In genomic region chr1:65535674-65536073, GRCm38 (mm10) we compare ENCODE assay signal across 22 mouse cellular contexts.
DNase-seq lines count a peak whose midpoint lies in the region; ATAC-seq lines count a peak whose summit lies in the region.
"Had no signal": no experiment of that assay in that cellular context is flagged by ENCODE, and none has a peak within 500 bp of the region (broad histone marks: within the 10 kb centered on the region; RNA-seq: fewer than 3 reads in every experiment).

No protein-coding gene starts in this region.

- no peak overlapping the region for H3K27ac ChIP-seq in limb, embryonic 11.5 days (replicated peaks; ENCODE audit: low read depth, low read length)
- no peak overlapping the region for H3K27ac ChIP-seq in limb, embryonic 10.5 days
- no peak overlapping the region for H3K27ac ChIP-seq in embryonic facial prominence, embryonic 10.5 days (replicated peaks)
- H3K27ac ChIP-seq: forebrain, embryonic 10.5 days; neural tube, embryonic 15.5 days had no signal

- DNase-seq in heart, adult 11 months, result peak; percentile 22
- DNase-seq in heart, adult 9 months (ENCODE audit: low spot score in 2 of 2), result no peak
- peak; percentile 29 for DNase-seq in limb, embryonic 11.5 days (ENCODE audit: low spot score)
- DNase-seq in limb, embryonic 10.5 days (ENCODE audit: low spot score), result no peak
- DNase-seq in R1 (ENCODE audit: low read depth, low spot score), result peak; percentile 41
- DNase-seq in embryonic facial prominence, embryonic 10.5 days (ENCODE audit: low spot score), result peak; percentile 44
- no peak for DNase-seq in frontal cortex, postnatal 25 days (ENCODE audit: low spot score in 2 of 2)
- DNase-seq: adrenal gland, adult 2 months; cerebellum, postnatal 36 days; gastrocnemius, postnatal 10 days; heart, adult 18-20 months; heart, postnatal 36 days; kidney, adult 2 months; liver; right cerebral cortex, postnatal 14 days; spleen, adult 18-20 months; thymus, postnatal 36 days had no signal

- H3K27me3 ChIP-seq in limb, embryonic 11.5 days (ENCODE audit: control insufficient read depth, insufficient read depth, low read length), result no peaks in the 10 kb centered on the region
- H3K27me3 ChIP-seq in limb, embryonic 10.5 days (ENCODE audit: low read depth, poor library complexity, severe bottlenecking), result no peaks in the 10 kb centered on the region
- H3K27me3 ChIP-seq in embryonic facial prominence, embryonic 10.5 days (replicated peaks; ENCODE audit: low read depth, poor library complexity, severe bottlenecking), result no peaks in the 10 kb centered on the region
- H3K27me3 ChIP-seq: CH12.LX; neural tube, embryonic 15.5 days had no signal

- H3K9ac ChIP-seq in limb, embryonic 11.5 days (ENCODE audit: low read length), result no peak overlapping the region
- H3K9ac ChIP-seq: neural tube, embryonic 15.5 days had no signal

- ATAC-seq in limb, embryonic 11.5 days (ENCODE audit: insufficient number of reproducible peaks, low FRiP score, low TSS enrichment, low read depth), result 0 out of 2 replicates have a peak, but pooled peaks have one; percentile 35
- ATAC-seq in megakaryocyte-erythroid progenitor cell, adult 5-6 weeks (replicated peaks; ENCODE audit: low FRiP score, low TSS enrichment, poor library complexity, severe bottlenecking), result no peak
- ATAC-seq: midbrain, embryonic 16.5 days had no signal

- no peaks in the 10 kb centered on the region for H3K36me3 ChIP-seq in limb, embryonic 11.5 days (ENCODE audit: control insufficient read depth, insufficient read depth, low read length)
- no peaks in the 10 kb centered on the region for H3K36me3 ChIP-seq in limb, embryonic 10.5 days
- H3K36me3 ChIP-seq in embryonic facial prominence, embryonic 10.5 days (replicated peaks), result no peaks in the 10 kb centered on the region
- H3K36me3 ChIP-seq: forebrain, embryonic 10.5 days; neural tube, embryonic 15.5 days had no signal

- H3K4me2 ChIP-seq in limb, embryonic 11.5 days (ENCODE audit: low read depth, severe bottlenecking), result no peak overlapping the region
- H3K4me2 ChIP-seq: neural tube, embryonic 15.5 days had no signal

- H3K9me3 ChIP-seq in limb, embryonic 11.5 days (ENCODE audit: control insufficient read depth, low read length), result no peaks in the 10 kb centered on the region
- H3K9me3 ChIP-seq in limb, embryonic 10.5 days (replicated peaks), result no peaks in the 10 kb centered on the region
- no peaks in the 10 kb centered on the region for H3K9me3 ChIP-seq in embryonic facial prominence, embryonic 10.5 days
- H3K9me3 ChIP-seq: forebrain, embryonic 10.5 days; neural tube, embryonic 15.5 days had no signal

- 49% methylated on average over 3 of the region's 3 CpGs for WGBS in limb, embryonic 11.5 days
- 63% methylated on average over 3 of the region's 3 CpGs for WGBS in limb, embryonic 10.5 days
- 30% methylated on average over 3 of the region's 3 CpGs for WGBS in embryonic facial prominence, embryonic 10.5 days

- peaks cover 6% of the 10 kb centered on the region; the same call in 1 of the 2 replicates for H3K4me1 ChIP-seq in limb, embryonic 11.5 days (ENCODE audit: control insufficient read depth, insufficient read depth, low read length)
- H3K4me1 ChIP-seq in limb, embryonic 10.5 days, result peaks cover 9% of the 10 kb centered on the region
- peaks cover 6% of the 10 kb centered on the region for H3K4me1 ChIP-seq in embryonic facial prominence, embryonic 10.5 days
- H3K4me1 ChIP-seq: neural tube, embryonic 15.5 days had no signal

- H3K4me3 ChIP-seq in limb, embryonic 11.5 days (ENCODE audit: low read depth, low read length), result no peak overlapping the region
- no peak overlapping the region for H3K4me3 ChIP-seq in limb, embryonic 10.5 days
- no peak overlapping the region for H3K4me3 ChIP-seq in embryonic facial prominence, embryonic 10.5 days
- H3K4me3 ChIP-seq: forebrain, embryonic 10.5 days; neural tube, embryonic 15.5 days had no signal

Comparison
In these comparisons a context has a peak if more than half of its experiments do, and no peak if none do; other contexts are left out.
1. DNase-seq: peak in heart, adult 11 months (single experiment), limb, embryonic 11.5 days (single experiment), R1 (single experiment) and embryonic facial prominence, embryonic 10.5 days (single experiment); none in heart, adult 9 months (0 of 2), limb, embryonic 10.5 days (single experiment) and frontal cortex, postnatal 25 days (0 of 2).